30 mouse cellular contexts compared by ENCODE assay signal in the genomic region with DNA sequence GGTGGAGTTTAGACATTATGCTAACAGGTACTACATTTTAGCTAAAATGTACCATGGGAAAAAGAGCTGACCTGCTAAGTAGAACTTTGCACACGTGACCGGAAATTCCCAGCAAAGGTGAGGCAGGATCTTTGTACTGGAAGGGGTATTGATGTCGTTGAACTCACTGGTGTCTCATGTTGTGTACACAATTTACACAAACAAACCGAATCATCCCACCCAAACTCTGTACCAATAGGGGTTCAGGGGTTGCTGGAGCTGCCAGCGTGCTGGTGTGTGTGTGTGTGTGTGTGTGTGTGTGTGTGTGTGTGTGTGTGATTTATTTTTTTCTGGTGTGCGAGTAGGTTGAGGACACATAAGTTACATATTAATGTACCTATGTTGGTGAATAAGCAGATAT. TPM values are rescaled to one million over a fixed set of nuclear protein-coding genes. Genes with fewer than 3 reads are reported as not detected.
DNase-seq lines count a peak whose midpoint lies in the region; ATAC-seq and TF ChIP-seq lines count a peak whose summit lies in the region.
"Had no signal": no experiment of that assay in that cellular context is flagged by ENCODE, and none has a peak within 500 bp of the region (broad histone marks: within the 10 kb centered on the region; RNA-seq: fewer than 3 reads in every experiment).

No protein-coding gene starts in this region.

- WGBS in heart, embryonic 10.5 days: 94% methylated on average over 6 of the region's 6 CpGs
- 83% methylated on average over 6 of the region's 6 CpGs for WGBS in heart, embryonic 11.5 days (ENCODE audit: insufficient replicate concordance)
- WGBS in heart, embryonic 14.5 days: 89% methylated on average over 6 of the region's 6 CpGs
- 86% methylated on average over 6 of the region's 6 CpGs for WGBS in heart, postnatal 0 days
- 73% methylated on average over 6 of the region's 6 CpGs for WGBS in liver, postnatal 0 days (ENCODE audit: insufficient replicate concordance)

- intact Hi-C loops in heart, postnatal 25 days (cut with DNase I): no loop called here

- H3K9me3 ChIP-seq in heart, embryonic 10.5 days: no peaks in the 10 kb centered on the region
- H3K9me3 ChIP-seq in heart, embryonic 11.5 days (replicated peaks; ENCODE audit: control insufficient read depth, low read length): no peaks in the 10 kb centered on the region
- no peaks in the 10 kb centered on the region for H3K9me3 ChIP-seq in heart, embryonic 14.5 days (ENCODE audit: control insufficient read depth, low read length)
- no peaks in the 10 kb centered on the region for H3K9me3 ChIP-seq in heart, postnatal 0 days (replicated peaks; ENCODE audit: control insufficient read depth, low read length)
- no peaks in the 10 kb centered on the region for H3K9me3 ChIP-seq in liver, postnatal 0 days (ENCODE audit: low read length)
- H3K9me3 ChIP-seq: forebrain, embryonic 10.5 days; forebrain, embryonic 13.5 days; G1E; hindbrain, embryonic 12.5 days; hindbrain, embryonic 15.5 days had no signal

- no peak for TF ChIP-seq EP300 in heart, postnatal 0 days (IDR thresholded peaks at IDR 0.05; ENCODE audit: low read depth)
- no peak for TF ChIP-seq EP300 in liver, postnatal 0 days (IDR thresholded peaks at IDR 0.05; ENCODE audit: low read depth)

- no peak overlapping the region for H3K9ac ChIP-seq in heart, embryonic 11.5 days (ENCODE audit: low read depth, low read length)
- 0 out of 2 replicates have a peak overlapping the region, but pooled peaks have one; percentile 31 for H3K9ac ChIP-seq in heart, embryonic 14.5 days (ENCODE audit: low read length)
- no peak overlapping the region for H3K9ac ChIP-seq in heart, postnatal 0 days (replicated peaks; ENCODE audit: low read depth, low read length)
- no peak overlapping the region for H3K9ac ChIP-seq in liver, postnatal 0 days (replicated peaks)
- H3K9ac ChIP-seq: forebrain, embryonic 13.5 days; hindbrain, embryonic 12.5 days; hindbrain, embryonic 15.5 days had no signal

- H3K27me3 ChIP-seq in heart, embryonic 10.5 days (ENCODE audit: insufficient read depth, poor library complexity, severe bottlenecking): no peaks in the 10 kb centered on the region
- no peaks in the 10 kb centered on the region for H3K27me3 ChIP-seq in heart, embryonic 11.5 days (ENCODE audit: control insufficient read depth, insufficient read depth, low read length)
- no peaks in the 10 kb centered on the region for H3K27me3 ChIP-seq in heart, embryonic 14.5 days (ENCODE audit: control insufficient read depth, insufficient read depth, low read length)
- H3K27me3 ChIP-seq in heart, postnatal 0 days (ENCODE audit: control insufficient read depth, insufficient read depth, low read length): no peaks in the 10 kb centered on the region
- H3K27me3 ChIP-seq in liver, postnatal 0 days (ENCODE audit: insufficient read depth, low read length): no peaks in the 10 kb centered on the region
- H3K27me3 ChIP-seq: CH12.LX; forebrain, embryonic 13.5 days; hindbrain, embryonic 12.5 days; hindbrain, embryonic 15.5 days; Patski had no signal

- H3K36me3 ChIP-seq in heart, embryonic 10.5 days: no peaks in the 10 kb centered on the region
- H3K36me3 ChIP-seq in heart, embryonic 11.5 days (ENCODE audit: control insufficient read depth, insufficient read depth, low read length): no peaks in the 10 kb centered on the region
- no peaks in the 10 kb centered on the region for H3K36me3 ChIP-seq in heart, embryonic 14.5 days (ENCODE audit: control insufficient read depth, insufficient read depth, low read length)
- no peaks in the 10 kb centered on the region for H3K36me3 ChIP-seq in heart, postnatal 0 days (replicated peaks; ENCODE audit: control insufficient read depth, insufficient read depth, low read length)
- no peaks in the 10 kb centered on the region for H3K36me3 ChIP-seq in liver, postnatal 0 days (replicated peaks; ENCODE audit: insufficient read depth, low read length)
- H3K36me3 ChIP-seq: forebrain, embryonic 10.5 days; G1E; hindbrain, embryonic 12.5 days; hindbrain, embryonic 15.5 days had no signal

- DNase-seq in heart, embryonic 10.5 days (ENCODE audit: low spot score): peak; percentile 64
- no peak for DNase-seq in heart, postnatal 25 days (ENCODE audit: low spot score)
- DNase-seq in heart, postnatal 0 days (ENCODE audit: low spot score): no peak
- DNase-seq in heart, adult 18-20 months: no peak
- peak; percentile 17 for DNase-seq in liver, postnatal 0 days
- DNase-seq in liver: no peak
- DNase-seq: adrenal gland, postnatal 10 days; adrenal gland, postnatal 36 days; B cell, adult 2 months; cerebellum, adult 18-20 months; cerebellum, adult 9-10 months; cerebellum, postnatal 14 days; gastrocnemius, postnatal 10 days; gastrocnemius, postnatal 36 days; kidney, adult 18-20 months; kidney, adult 9 months had no signal

- no peak overlapping the region for H3K4me2 ChIP-seq in heart, embryonic 11.5 days
- H3K4me2 ChIP-seq in heart, embryonic 14.5 days (ENCODE audit: low read length): no peak overlapping the region
- H3K4me2 ChIP-seq in heart, postnatal 0 days (ENCODE audit: low read depth, low read length): no peak overlapping the region
- H3K4me2 ChIP-seq in liver, postnatal 0 days (ENCODE audit: low read depth, low read length): no peak overlapping the region
- H3K4me2 ChIP-seq: forebrain, embryonic 13.5 days; hindbrain, embryonic 12.5 days; hindbrain, embryonic 15.5 days had no signal

- H3K4me1 ChIP-seq in heart, embryonic 10.5 days: peaks cover 32% of the 10 kb centered on the region
- peaks cover 12% of the 10 kb centered on the region; the same call in 1 of the 2 replicates for H3K4me1 ChIP-seq in heart, embryonic 11.5 days (ENCODE audit: control insufficient read depth, insufficient read depth, low read length)
- H3K4me1 ChIP-seq in heart, embryonic 14.5 days (ENCODE audit: control insufficient read depth in 2 of 2, insufficient read depth in 2 of 2, low read length in 2 of 2): peaks cover 14 to 38% of the 10 kb centered on the region in 2 experiments
- peaks cover 14% of the 10 kb centered on the region for H3K4me1 ChIP-seq in heart, postnatal 0 days (ENCODE audit: control insufficient read depth, insufficient read depth)
- H3K4me1 ChIP-seq in liver, postnatal 0 days (ENCODE audit: insufficient read depth): 0 out of 2 replicates have a peak, but pooled peaks cover 5% of the 10 kb centered on the region
- H3K4me1 ChIP-seq: forebrain, embryonic 13.5 days; hindbrain, embryonic 12.5 days; hindbrain, embryonic 15.5 days had no signal

- no peak overlapping the region for H3K4me3 ChIP-seq in heart, embryonic 10.5 days
- no peak overlapping the region for H3K4me3 ChIP-seq in heart, embryonic 11.5 days (ENCODE audit: low read depth, low read length)
- H3K4me3 ChIP-seq in heart, embryonic 14.5 days (ENCODE audit: control insufficient read depth in 1 of 2, insufficient read depth in 1 of 2, low read depth in 1 of 2, low read length in 2 of 2): no peak overlapping the region
- H3K4me3 ChIP-seq in heart, postnatal 0 days (ENCODE audit: low read depth, low read length): no peak overlapping the region
- H3K4me3 ChIP-seq in liver, postnatal 0 days (ENCODE audit: low read depth, low read length): no peak overlapping the region
- H3K4me3 ChIP-seq: forebrain, embryonic 10.5 days; forebrain, embryonic 13.5 days; hindbrain, embryonic 12.5 days; hindbrain, embryonic 15.5 days had no signal

- no peak for TF ChIP-seq CTCF in heart, postnatal 0 days (IDR thresholded peaks at IDR 0.05; ENCODE audit: low read depth)
- TF ChIP-seq CTCF in liver, postnatal 0 days (IDR thresholded peaks at IDR 0.05; ENCODE audit: low read depth): no peak

- H3K27ac ChIP-seq in heart, embryonic 10.5 days: peak overlapping the region; percentile 79; the same call in 1 of the 2 replicates
- H3K27ac ChIP-seq in heart, embryonic 11.5 days (ENCODE audit: low read depth, low read length): no peak overlapping the region
- peak overlapping the region; percentile 58 to 71; a peak in 3 of 4 replicates for H3K27ac ChIP-seq in heart, embryonic 14.5 days (replicated peaks in 1 of 2; ENCODE audit: control insufficient read depth in 1 of 2, insufficient read depth in 1 of 2, low read depth in 2 of 2, low read length in 2 of 2)
- H3K27ac ChIP-seq in heart, postnatal 0 days (ENCODE audit: low read depth): peak overlapping the region; percentile 62; the same call in 1 of the 2 replicates
- H3K27ac ChIP-seq in liver, postnatal 0 days (ENCODE audit: low read depth): no peak overlapping the region
- H3K27ac ChIP-seq: forebrain, embryonic 10.5 days; forebrain, embryonic 13.5 days; hindbrain, embryonic 12.5 days; hindbrain, embryonic 15.5 days had no signal

- ATAC-seq in heart, embryonic 11.5 days (replicated peaks; ENCODE audit: insufficient number of reproducible peaks, low FRiP score, low TSS enrichment): no peak
- no peak for ATAC-seq in heart, embryonic 14.5 days (ENCODE audit: insufficient number of reproducible peaks, insufficient read depth, low FRiP score, low read depth)
- ATAC-seq in heart, postnatal 0 days (ENCODE audit: insufficient read depth, low read depth): no peak
- ATAC-seq in liver, postnatal 0 days: peak; percentile 95
- ATAC-seq: forebrain, embryonic 13.5 days; forebrain, embryonic 16.5 days; intestine, embryonic 16.5 days; Patski had no signal

RNA-seq across cellular contexts. Expression of a gene that starts 13.2 kb away (rescaled TPM):
- 212 and 390 TPM in 2 replicates for polyA plus RNA-seq in heart, embryonic 10.5 days (2016; fragmentation: Nextera tagmentation; extraction: Ambion mirVana)
- 450 and 606 TPM in 2 replicates for polyA plus RNA-seq in heart, embryonic 11.5 days (2014; fragmentation: Nextera tagmentation; extraction: Ambion mirVana)
- polyA plus RNA-seq in heart, embryonic 14.5 days (2014; fragmentation: Nextera tagmentation; extraction: Ambion mirVana): 420 and 520 TPM in 2 replicates
- 100 to 1,000 TPM; 411 to 470 TPM for total RNA-seq in heart, postnatal 25 days (2021)
- total RNA-seq in heart, postnatal 0 days (2014; rRNA removed; ENCODE audit: low replicate concordance): 557 and 776 TPM in 2 replicates
- polyA plus RNA-seq in heart, postnatal 0 days (2015; fragmentation: Nextera tagmentation; extraction: Ambion mirVana): 491 and 665 TPM in 2 replicates
- total RNA-seq in heart, adult 18-20 months (2021): 100 to 1,000 TPM; 603 to 858 TPM
- 0.07 and 0.11 TPM in 2 replicates for polyA plus RNA-seq in liver, postnatal 0 days (2015; fragmentation: Nextera tagmentation; extraction: Ambion mirVana)
- total RNA-seq: adrenal gland, adult 18-20 months; adrenal gland, postnatal 36 days; CH12.LX; granulocyte monocyte progenitor cell, adult 5-6 weeks; hematopoietic stem cell, adult 5-6 weeks had no signal
- polyA plus RNA-seq: forebrain, embryonic 10.5 days; forebrain, embryonic 13.5 days; forebrain, embryonic 16.5 days; G1E; hindbrain, embryonic 15.5 days had no signal

RNA-seq across cellular contexts. Expression of a gene that starts 49.5 kb away (rescaled TPM):
- polyA plus RNA-seq in heart, embryonic 10.5 days (2016; fragmentation: Nextera tagmentation; extraction: Ambion mirVana): 61.1 and 72.2 TPM in 2 replicates
- 53.3 and 55.6 TPM in 2 replicates for polyA plus RNA-seq in heart, embryonic 11.5 days (2014; fragmentation: Nextera tagmentation; extraction: Ambion mirVana)
- polyA plus RNA-seq in heart, embryonic 14.5 days (2014; fragmentation: Nextera tagmentation; extraction: Ambion mirVana): 44.2 and 45.7 TPM in 2 replicates
- 10 to 100 TPM; 14.3 to 15.7 TPM for total RNA-seq in heart, postnatal 25 days (2021)
- total RNA-seq in heart, postnatal 0 days (2014; rRNA removed; ENCODE audit: low replicate concordance): 13.8 and 47.6 TPM in 2 replicates
- polyA plus RNA-seq in heart, postnatal 0 days (2015; fragmentation: Nextera tagmentation; extraction: Ambion mirVana): 31.7 and 36.1 TPM in 2 replicates
- total RNA-seq in heart, adult 18-20 months (2021): 10 to 100 TPM; 16.2 to 17.3 TPM
- 23.2 TPM in 2 replicates for polyA plus RNA-seq in liver, postnatal 0 days (2015; fragmentation: Nextera tagmentation; extraction: Ambion mirVana)

Comparison
In these comparisons a context has a peak if more than half of its experiments do, and no peak if none do; other contexts are left out.
1. DNase-seq: peak in heart, embryonic 10.5 days (single experiment) and liver, postnatal 0 days (single experiment); none in heart, postnatal 25 days (single experiment), heart, postnatal 0 days (single experiment), heart, adult 18-20 months (0 of 2) and liver (single experiment).
2. H3K27ac ChIP-seq: peak in heart, embryonic 10.5 days (single experiment), heart, embryonic 14.5 days (2 of 2) and heart, postnatal 0 days (single experiment); none in heart, embryonic 11.5 days (single experiment) and liver, postnatal 0 days (single experiment).
3. RNA of a gene that starts 13.2 kb away (polyA plus RNA-seq): 491 to 665 TPM in heart, postnatal 0 days, 420 to 520 TPM in heart, embryonic 14.5 days, 450 to 606 TPM in heart, embryonic 11.5 days and 212 to 390 TPM in heart, embryonic 10.5 days; 0.07 to 0.11 TPM in liver, postnatal 0 days; every median in the first group is over 100 times any median in the second.